ENCODE assay signal across 9 mouse cellular contexts in genomic region chr9:53984868-53985267, GRCm38 (mm10). TPM values are rescaled to one million over a fixed set of nuclear protein-coding genes. Genes with fewer than 3 reads are reported as not detected.
A peak's percentile ranks its signal among the peaks of the same experiment; 100 is the strongest.
DNase-seq lines count a peak whose midpoint lies in the region; ATAC-seq and TF ChIP-seq lines count a peak whose summit lies in the region.
"Had no signal": no experiment of that assay in that cellular context is flagged by ENCODE, and none has a peak within 500 bp of the region (broad histone marks: within the 10 kb centered on the region; RNA-seq: fewer than 3 reads in every experiment).

No protein-coding gene starts in this region.

- TF ChIP-seq CTCF in intestine, postnatal 0 days (IDR thresholded peaks at IDR 0.05; ENCODE audit: low read depth) = peak; percentile 73
- 0 out of 2 replicates have a peak, but pooled peaks have one; percentile 32 for TF ChIP-seq CTCF in lung, adult 2 months (IDR thresholded peaks at IDR 0.05; ENCODE audit: insufficient read depth, low read length)

- no peak for ATAC-seq in intestine, postnatal 0 days
- ATAC-seq in intestine, embryonic 16.5 days = no peak
- ATAC-seq in heart, embryonic 12.5 days (ENCODE audit: insufficient number of reproducible peaks, low FRiP score) = no peak

- no peak overlapping the region for H3K4me2 ChIP-seq in intestine, postnatal 0 days (replicated peaks; ENCODE audit: low read depth)
- H3K4me2 ChIP-seq in intestine, embryonic 16.5 days (ENCODE audit: low read depth, low read length) = no peak overlapping the region
- H3K4me2 ChIP-seq in heart, embryonic 12.5 days = no peak overlapping the region
- H3K4me2 ChIP-seq: embryonic facial prominence, embryonic 12.5 days had no signal

- H3K27me3 ChIP-seq in intestine, postnatal 0 days (replicated peaks; ENCODE audit: control insufficient read depth, insufficient read depth, low read length) = no peaks in the 10 kb centered on the region
- no peaks in the 10 kb centered on the region for H3K27me3 ChIP-seq in intestine, embryonic 16.5 days (replicated peaks; ENCODE audit: control insufficient read depth, insufficient read depth, low read length)
- H3K27me3 ChIP-seq in forebrain, embryonic 10.5 days (ENCODE audit: poor library complexity, severe bottlenecking) = 0 out of 2 replicates have a peak, but pooled peaks cover 5% of the 10 kb centered on the region
- H3K27me3 ChIP-seq in heart, embryonic 12.5 days (replicated peaks) = no peaks in the 10 kb centered on the region
- H3K27me3 ChIP-seq: embryonic facial prominence, embryonic 12.5 days had no signal

- no peaks in the 10 kb centered on the region for H3K9me3 ChIP-seq in intestine, postnatal 0 days (ENCODE audit: control insufficient read depth)
- H3K9me3 ChIP-seq in intestine, embryonic 16.5 days (ENCODE audit: control insufficient read depth, low read length) = no peaks in the 10 kb centered on the region
- no peaks in the 10 kb centered on the region for H3K9me3 ChIP-seq in forebrain, embryonic 10.5 days
- no peaks in the 10 kb centered on the region for H3K9me3 ChIP-seq in heart, embryonic 12.5 days (replicated peaks)
- H3K9me3 ChIP-seq: embryonic facial prominence, embryonic 12.5 days had no signal

- no peaks in the 10 kb centered on the region for H3K36me3 ChIP-seq in intestine, postnatal 0 days (ENCODE audit: control insufficient read depth, insufficient read depth)
- no peaks in the 10 kb centered on the region for H3K36me3 ChIP-seq in intestine, embryonic 16.5 days (ENCODE audit: control insufficient read depth, insufficient read depth, low read length)
- H3K36me3 ChIP-seq in forebrain, embryonic 10.5 days (replicated peaks) = no peaks in the 10 kb centered on the region
- no peaks in the 10 kb centered on the region for H3K36me3 ChIP-seq in heart, embryonic 12.5 days
- H3K36me3 ChIP-seq: embryonic facial prominence, embryonic 12.5 days had no signal

- TF ChIP-seq POLR2A in lung, adult 2 months (IDR thresholded peaks at IDR 0.05; ENCODE audit: borderline replicate concordance, extremely low read depth, low read depth, low read length) = no peak

- no peak overlapping the region for H3K27ac ChIP-seq in intestine, postnatal 0 days (ENCODE audit: low read depth, low read length)
- H3K27ac ChIP-seq in intestine, embryonic 16.5 days (ENCODE audit: low read length) = no peak overlapping the region
- H3K27ac ChIP-seq in forebrain, embryonic 10.5 days = no peak overlapping the region
- no peak overlapping the region for H3K27ac ChIP-seq in heart, embryonic 12.5 days (ENCODE audit: poor library complexity, severe bottlenecking)
- H3K27ac ChIP-seq: embryonic facial prominence, embryonic 12.5 days had no signal

- peak; percentile 51 for DNase-seq in A20 (ENCODE audit: low read depth, low spot score)
- DNase-seq in ZHBTc4 (ENCODE audit: low read depth, low spot score) = peak; percentile 76
- peak; percentile 42 for DNase-seq in forebrain, embryonic 10.5 days (ENCODE audit: extremely low spot score, low spot score)
- no peak for DNase-seq in lung, adult 2 months
- peak; percentile 30 for DNase-seq in thymus, postnatal 25 days

- WGBS in intestine, postnatal 0 days = 31% methylated on average over 9 of the region's 9 CpGs
- 29% methylated on average over 9 of the region's 9 CpGs for WGBS in intestine, embryonic 16.5 days
- 34% methylated on average over 9 of the region's 9 CpGs for WGBS in forebrain, embryonic 10.5 days
- 31% methylated on average over 9 of the region's 9 CpGs for WGBS in lung, adult 2 months
- WGBS in heart, embryonic 12.5 days = 28% methylated on average over 9 of the region's 9 CpGs

- H3K4me1 ChIP-seq in intestine, postnatal 0 days (replicated peaks; ENCODE audit: control insufficient read depth, insufficient read depth, low read length) = no peaks in the 10 kb centered on the region
- H3K4me1 ChIP-seq in intestine, embryonic 16.5 days (ENCODE audit: control insufficient read depth, insufficient read depth, low read length) = no peaks in the 10 kb centered on the region
- H3K4me1 ChIP-seq in forebrain, embryonic 10.5 days = no peaks in the 10 kb centered on the region
- H3K4me1 ChIP-seq in lung, adult 2 months (ENCODE audit: control insufficient read depth, insufficient read depth, low read length) = no peaks in the 10 kb centered on the region
- no peaks in the 10 kb centered on the region for H3K4me1 ChIP-seq in heart, embryonic 12.5 days (replicated peaks)
- H3K4me1 ChIP-seq: embryonic facial prominence, embryonic 12.5 days had no signal

- no peak overlapping the region for H3K4me3 ChIP-seq in intestine, postnatal 0 days (ENCODE audit: low read depth, low read length)
- H3K4me3 ChIP-seq in intestine, embryonic 16.5 days (ENCODE audit: low read length) = no peak overlapping the region
- H3K4me3 ChIP-seq in forebrain, embryonic 10.5 days = no peak overlapping the region
- no peak overlapping the region for H3K4me3 ChIP-seq in lung, adult 2 months (replicated peaks; ENCODE audit: extremely low read depth, low read depth, low read length)
- no peak overlapping the region for H3K4me3 ChIP-seq in heart, embryonic 12.5 days
- H3K4me3 ChIP-seq: embryonic facial prominence, embryonic 12.5 days had no signal

- no peak overlapping the region for H3K9ac ChIP-seq in intestine, postnatal 0 days (ENCODE audit: low read depth, low read length)
- H3K9ac ChIP-seq in intestine, embryonic 16.5 days (ENCODE audit: low read depth, low read length) = no peak overlapping the region
- H3K9ac ChIP-seq in heart, embryonic 12.5 days = no peak overlapping the region
- H3K9ac ChIP-seq: embryonic facial prominence, embryonic 12.5 days had no signal

RNA-seq across cellular contexts. Expression of gene Elmod1, which starts 9.8 kb away (rescaled TPM):
- 0.51 and 0.55 TPM in 2 replicates for polyA plus RNA-seq in intestine, postnatal 0 days (2015; fragmentation: Nextera tagmentation; extraction: Ambion mirVana)
- polyA plus RNA-seq in intestine, embryonic 16.5 days (2015; fragmentation: Nextera tagmentation; extraction: Ambion mirVana) = 0.37 and 0.56 TPM in 2 replicates
- polyA plus RNA-seq in forebrain, embryonic 10.5 days (2016; fragmentation: Nextera tagmentation; extraction: Ambion mirVana) = 0.21 and 0.36 TPM in 2 replicates
- 1.7 and 2.6 TPM in 2 replicates for polyA plus RNA-seq in lung, adult 2 months (2012; rRNA removed)
- polyA plus RNA-seq in heart, embryonic 12.5 days (2016; fragmentation: Nextera tagmentation; extraction: Ambion mirVana) = not detected in 2 replicates
